15 mouse cellular contexts compared by ENCODE assay signal in the genomic region with DNA sequence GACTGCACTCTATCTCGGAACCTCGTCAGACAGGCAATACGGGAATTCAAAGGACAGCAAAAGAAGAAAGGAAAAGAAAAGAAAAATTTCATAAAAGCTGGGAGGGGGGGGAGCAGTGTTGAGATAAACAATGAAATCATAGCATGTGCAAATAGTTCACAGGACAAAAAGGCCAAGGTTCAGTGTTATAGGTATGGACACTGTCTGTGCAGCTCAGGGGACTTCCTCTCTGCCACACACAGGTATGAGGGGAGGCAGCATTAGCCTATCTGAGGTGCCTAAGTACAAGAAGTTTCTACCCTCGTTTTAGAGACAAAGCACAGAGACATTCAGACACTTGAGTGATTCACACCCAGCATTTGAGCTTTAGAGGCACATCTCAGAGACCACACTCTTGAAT. TPM values are rescaled to one million over a fixed set of nuclear protein-coding genes. Genes with fewer than 3 reads are reported as not detected.
"Had no signal": no experiment of that assay in that cellular context is flagged by ENCODE, and none has a peak within 500 bp of the region (broad histone marks: within the 10 kb centered on the region; RNA-seq: fewer than 3 reads in every experiment).

No protein-coding gene starts in this region.

- H3K27ac ChIP-seq: liver, embryonic 13.5 days; liver, embryonic 15.5 days; macrophage; midbrain, embryonic 13.5 days; midbrain, embryonic 15.5 days; neural tube, embryonic 12.5 days had no signal

- ATAC-seq: midbrain, embryonic 13.5 days; midbrain, embryonic 15.5 days had no signal

- H3K36me3 ChIP-seq: liver, embryonic 13.5 days; liver, embryonic 15.5 days; midbrain, embryonic 13.5 days; midbrain, embryonic 15.5 days; neural tube, embryonic 12.5 days had no signal

- H3K9ac ChIP-seq: liver, embryonic 13.5 days; liver, embryonic 15.5 days; lung, embryonic 14.5 days; midbrain, embryonic 13.5 days; midbrain, embryonic 15.5 days; neural tube, embryonic 12.5 days had no signal

- H3K4me3 ChIP-seq: liver, embryonic 13.5 days; liver, embryonic 15.5 days; megakaryocyte, embryonic 14.5 days; midbrain, embryonic 13.5 days; midbrain, embryonic 15.5 days; neural tube, embryonic 12.5 days had no signal

- DNase-seq: liver, embryonic 13.5 days; lung, embryonic 14.5 days; lung, postnatal 10 days; right cerebral cortex, postnatal 14 days; thymus, adult 18-20 months; thymus, postnatal 14 days; thymus, postnatal 36 days had no signal

- H3K4me2 ChIP-seq: liver, embryonic 13.5 days; liver, embryonic 15.5 days; lung, embryonic 14.5 days; midbrain, embryonic 11.5 days; midbrain, embryonic 13.5 days; midbrain, embryonic 15.5 days; neural tube, embryonic 12.5 days had no signal

- H3K9me3 ChIP-seq: liver, embryonic 13.5 days; liver, embryonic 15.5 days; midbrain, embryonic 15.5 days had no signal

- H3K27me3 ChIP-seq: liver, embryonic 13.5 days; liver, embryonic 15.5 days; midbrain, embryonic 13.5 days; midbrain, embryonic 15.5 days; neural tube, embryonic 12.5 days had no signal

- H3K4me1 ChIP-seq: midbrain, embryonic 13.5 days; midbrain, embryonic 15.5 days; neural tube, embryonic 12.5 days had no signal

RNA-seq across cellular contexts. Expression of a gene that starts 11.6 kb away (rescaled TPM):
- total RNA-seq: midbrain, postnatal 0 days had no signal
